Mouse (Mus musculus) MEL (cell line): ENCODE results near the gene Crybg3. TPM values are rescaled to one million over a fixed set of nuclear protein-coding genes. Genes with fewer than 3 reads are reported as not detected.

ENCODE experiments used
- DNase-seq: peaks from one replicate; pipeline ENCODE4 v3.0.0; 2011; ENCODE audit warnings: low read depth, low spot score
- H3K27ac ChIP-seq: 2 replicates; pipeline ENCODE4 v1.5.1; 2012; ENCODE audit warnings: low read depth, mild to moderate bottlenecking, control low read depth, low read length, moderate library complexity; ENCODE audit not compliant: control insufficient read depth
- H3K27me3 ChIP-seq, 2 experiments: fragments of 150-350 bp in 1 of 2; sonication (generic) in 1 of 2; 2 replicates each; pipeline ENCODE4 v1.6.1; 2012; ENCODE audit warnings: low read length in 2 of 2, mild to moderate bottlenecking in 2 of 2, improper control_type of control experiment in 1 of 2, moderate library complexity in 1 of 2; ENCODE audit not compliant: insufficient read depth in 2 of 2, control insufficient read depth in 1 of 2
- H3K36me3 ChIP-seq, 2 experiments: 2 replicates each; pipeline ENCODE4 v1.6.1; 2012 to 2014; ENCODE audit warnings: low read length in 2 of 2, improper control_type of control experiment in 1 of 2, inconsistent platforms in 1 of 2, mild to moderate bottlenecking in 1 of 2; ENCODE audit not compliant: insufficient read depth in 2 of 2, control insufficient read depth in 1 of 2
- H3K4me1 ChIP-seq, 2 experiments: fragments of 150-350 bp in 1 of 2; sonication (generic) in 1 of 2; 2 replicates each; pipeline ENCODE4 v1.6.1; 2012; ENCODE audit warnings: low read length in 2 of 2, improper control_type of control experiment in 1 of 2, mild to moderate bottlenecking in 1 of 2; ENCODE audit not compliant: insufficient read depth in 2 of 2, control insufficient read depth in 1 of 2
- H3K4me3 ChIP-seq, 2 experiments: fragments of 150-350 bp in 1 of 2; sonication (generic) in 1 of 2; 2 replicates each; pipeline ENCODE4 v1.5.1; 2012; ENCODE audit warnings: low read depth in 2 of 2, low read length in 2 of 2, mild to moderate bottlenecking in 2 of 2, moderate library complexity in 2 of 2, control low read depth in 1 of 2, improper control_type of control experiment in 1 of 2; ENCODE audit not compliant: control insufficient read depth in 1 of 2, insufficient read depth in 1 of 2
- H3K79me2 ChIP-seq: 2 replicates; pipeline ENCODE4 v1.6.1; 2012; ENCODE audit warnings: mild to moderate bottlenecking, low read length, moderate library complexity; ENCODE audit not compliant: control insufficient read depth, poor library complexity, insufficient read depth
- H3K9ac ChIP-seq: 2 replicates; pipeline ENCODE4 v1.6.1; 2012; ENCODE audit warnings: low read depth, mild to moderate bottlenecking, control low read depth, low read length, moderate library complexity; ENCODE audit not compliant: control insufficient read depth, poor library complexity, severe bottlenecking
- H3K9me3 ChIP-seq: fragments of 150-350 bp; sonication (generic); replicated peaks from 2 replicates; pipeline ENCODE4 v1.6.1; 2012; ENCODE audit warnings: mild to moderate bottlenecking, low read length, improper control_type of control experiment, moderate library complexity; ENCODE audit not compliant: insufficient read depth
- CTCF ChIP-seq, 3 experiments: IDR thresholded peaks in 2 of 3; conservative IDR thresholded peaks in 1 of 3; 2 replicates each; pipeline ENCODE4 v1.5.1; 2011 to 2012; ENCODE audit warnings: low read length in 3 of 3, low read depth in 2 of 3, mild to moderate bottlenecking in 2 of 3, improper control_type of control experiment in 1 of 3, inconsistent platforms in 1 of 3, mixed read lengths in 1 of 3, moderate library complexity in 1 of 3; ENCODE audit not compliant: control insufficient read depth in 1 of 3, insufficient read depth in 1 of 3, poor library complexity in 1 of 3, severe bottlenecking in 1 of 3
- ELF1 ChIP-seq: IDR thresholded peaks from 2 replicates; pipeline ENCODE4 v1.6.1; 2014; ENCODE audit warnings: low read depth, mild to moderate bottlenecking, inconsistent platforms, low read length, improper control_type of control experiment, moderate library complexity
- MAFK ChIP-seq: IDR thresholded peaks from 2 replicates; pipeline ENCODE4 v1.6.1; 2011; ENCODE audit warnings: low read depth, mild to moderate bottlenecking, low read length, improper control_type of control experiment, borderline replicate concordance
- MAX ChIP-seq: IDR thresholded peaks from 2 replicates; pipeline ENCODE4 v1.6.1; 2011; ENCODE audit warnings: low read length, improper control_type of control experiment
- MEF2A ChIP-seq: IDR thresholded peaks from 2 replicates; pipeline ENCODE4 v1.6.1; 2014; ENCODE audit warnings: low read depth, mild to moderate bottlenecking, inconsistent platforms, low read length, improper control_type of control experiment; ENCODE audit not compliant: poor library complexity, insufficient replicate concordance, severe bottlenecking; ENCODE audit errors: extremely low read depth
- RAD21 ChIP-seq: IDR thresholded peaks from 2 replicates; pipeline ENCODE4 v1.6.1; 2011; ENCODE audit warnings: mild to moderate bottlenecking, low read depth, low read length, improper control_type of control experiment
- RCOR1 ChIP-seq: IDR thresholded peaks from 2 replicates; pipeline ENCODE4 v1.6.1; 2012; ENCODE audit warnings: low read depth, mild to moderate bottlenecking, inconsistent platforms, low read length, improper control_type of control experiment
- SMC3 ChIP-seq: IDR thresholded peaks from 2 replicates; pipeline ENCODE4 v1.6.1; 2011; ENCODE audit warnings: low read depth, low read length, improper control_type of control experiment
- TAL1 ChIP-seq: IDR thresholded peaks from 2 replicates; pipeline ENCODE4 v1.6.1; 2012; ENCODE audit warnings: mild to moderate bottlenecking, inconsistent platforms, low read length, moderate library complexity, mixed read lengths
- TBP ChIP-seq: IDR thresholded peaks from 2 replicates; pipeline ENCODE4 v1.8.0; 2011; ENCODE audit warnings: low read depth, low read length, improper control_type of control experiment
- TCF12 ChIP-seq: IDR thresholded peaks from 2 replicates; pipeline ENCODE4 v1.6.1; 2014; ENCODE audit warnings: low read depth, mild to moderate bottlenecking, inconsistent platforms, low read length, improper control_type of control experiment, moderate library complexity
- polyA plus RNA-seq, 2 experiments: library from polyadenylated mRNA; stranded (reverse) in 1 of 2; unstranded in 1 of 2; fragments of >175 nt in 1 of 2; fragments of >200 nt in 1 of 2; gene quantifications; 2 replicates each; pipeline versions ENCODE4 v1.2.1 to v1.2.4; 2012; ENCODE audit warnings: low replicate concordance in 2 of 2, low read depth in 1 of 2; ENCODE audit not compliant: insufficient read length in 2 of 2, insufficient read depth in 1 of 2, missing spikeins in 1 of 2
- total RNA-seq: library from RNA; depleted of rRNA; stranded (reverse); fragments of 300-350 nt; gene quantifications from 2 replicates; pipeline ENCODE4 v1.2.3, GENCODE M21; 2012

Crybg3 gene
- total and polyA plus RNA-seq, 3 experiments, result 0.63 to 0.73 TPM; not detected in 1

GRCm38 (mm10) chr16:59590790-59591189 lies 10.0 kb downstream of the Crybg3 start:
- Histone ChIP-seq H3K9me3 (no peaks in the 10 kb centered on the region), H3K9ac (no peak overlapping the region), H3K27me3 (no peaks in the 10 kb centered on the region; a peak in 1 of 4 replicates), H3K79me2 (no peaks in the 10 kb centered on the region), H3K27ac (no peak overlapping the region), H3K4me1 (no peaks in the 10 kb centered on the region), H3K4me3 (no peak overlapping the region), H3K36me3 (no peaks in the 10 kb centered on the region)
- no peak for DNase-seq
- no peak for TF ChIP-seq MEF2A
- no peak for TF ChIP-seq ELF1

- Histone ChIP-seq H3K27me3 (no peaks in the 10 kb centered on the region), H3K27ac (no peak overlapping the region), H3K9ac (no peak overlapping the region), H3K4me1 (no peaks in the 10 kb centered on the region), H3K36me3 (no peaks in the 10 kb centered on the region), H3K79me2 (no peaks in the 10 kb centered on the region), H3K9me3 (no peaks in the 10 kb centered on the region), H3K4me3 (no peak overlapping the region)
- no peak for TF ChIP-seq TAL1
- TF ChIP-seq CTCF (IDR thresholded peaks at IDR 0.05 in 2 of 3, conservative IDR thresholded peaks at IDR 0.05 in 1 of 3; ENCODE audit: control insufficient read depth in 1 of 3, insufficient read depth in 1 of 3, low read depth in 2 of 3, low read length in 3 of 3, poor library complexity in 1 of 3, severe bottlenecking in 1 of 3), result no peak
- no peak for TF ChIP-seq TBP
- TF ChIP-seq TCF12, result no peak
- no peak for TF ChIP-seq RCOR1
- no peak for TF ChIP-seq MAX
- TF ChIP-seq RAD21, result no peak
- TF ChIP-seq SMC3, result no peak
- DNase-seq, result no peak
These were observed 12.3 kb downstream of the Crybg3 start for GRCm38 (mm10) chr16:59588351-59589025.

DNA sequence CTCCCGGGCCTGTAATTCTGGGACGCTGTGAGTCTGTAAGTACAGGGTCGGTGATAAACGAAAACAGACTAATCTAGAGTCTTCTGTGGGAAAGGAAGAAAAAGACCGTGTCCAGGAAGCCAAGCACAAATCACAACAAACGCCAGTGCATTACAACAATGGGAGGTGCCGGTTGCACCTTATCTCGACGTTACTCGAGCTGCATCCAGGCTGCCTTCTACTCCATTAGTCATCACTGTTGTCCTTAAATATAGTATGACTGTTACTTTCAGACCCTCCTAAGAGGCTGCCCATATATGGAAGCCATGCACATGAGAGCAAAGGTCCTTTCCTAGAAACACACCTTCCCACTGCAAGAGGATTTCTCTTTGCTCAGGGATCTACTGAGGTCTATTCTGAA lies 13.0 kb downstream of the Crybg3 start:
- Histone ChIP-seq H3K4me3 (no peak overlapping the region), H3K9ac (no peak overlapping the region), H3K36me3 (no peaks in the 10 kb centered on the region)

More for the DNA sequence above, 13.0 kb downstream of the Crybg3 start:
- H3K4me1 ChIP-seq, result no peaks in the 10 kb centered on the region
- H3K27me3 ChIP-seq, result no peaks in the 10 kb centered on the region
- no peaks in the 10 kb centered on the region for H3K79me2 ChIP-seq
- no peak for TF ChIP-seq MAFK
- DNase-seq, result no peak
- H3K27ac ChIP-seq, result no peak overlapping the region
- H3K9me3 ChIP-seq, result no peaks in the 10 kb centered on the region
